Mouse (Mus musculus): ENCODE results near the gene Plxna2. TPM values are rescaled to one million over a fixed set of nuclear protein-coding genes. Genes with fewer than 3 reads are reported as not detected.
A peak's percentile ranks its signal among the peaks of the same experiment; 100 is the strongest.

Gene Plxna2
- total and polyA plus RNA-seq, 3 experiments = under 0.01 to 0.03 TPM; not detected in 1

DNA sequence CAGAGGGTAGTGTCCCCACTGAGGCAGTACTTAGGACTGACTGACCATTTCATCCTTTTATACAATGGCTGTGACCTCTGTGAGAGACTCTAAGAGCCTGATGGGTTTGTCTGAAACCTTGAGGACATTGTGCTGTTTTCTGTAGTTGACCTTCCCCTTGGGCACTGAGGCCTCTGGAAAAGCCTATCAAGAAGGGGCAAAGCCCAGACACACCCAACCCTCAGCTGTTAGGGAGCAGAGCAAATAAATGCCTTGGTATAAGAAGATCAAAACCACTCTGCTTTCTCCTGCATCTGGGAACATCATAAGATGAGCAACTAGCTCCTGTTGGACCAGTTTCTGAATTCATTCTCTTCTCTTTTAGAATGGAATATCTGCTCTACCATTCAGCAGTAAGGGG, 191.6 kb downstream of the Plxna2 start:
- Histone ChIP-seq H3K9ac (ENCODE audit: control insufficient read depth, low read depth, low read length, poor library complexity, severe bottlenecking) (no peak overlapping the region), H3K79me2 (ENCODE audit: control insufficient read depth, insufficient read depth, low read length, poor library complexity) (no peaks in the 10 kb centered on the region), H3K27ac (ENCODE audit: control insufficient read depth, low read depth, low read length) (no peak overlapping the region), H3K4me3 (ENCODE audit: control insufficient read depth in 1 of 2, insufficient read depth in 1 of 2, low read depth in 2 of 2, low read length in 2 of 2) (no peak overlapping the region), H3K36me3 (ENCODE audit: control insufficient read depth in 1 of 2, insufficient read depth in 2 of 2, low read length in 2 of 2) (peaks cover 0 to 8% of the 10 kb centered on the region in 2 experiments; a peak in 2 of 4 replicates), H3K9me3 (replicated peaks; ENCODE audit: insufficient read depth, low read length) (no peaks in the 10 kb centered on the region), H3K4me1 (ENCODE audit: control insufficient read depth in 1 of 2, insufficient read depth in 2 of 2, low read length in 2 of 2) (peaks cover 7 to 11% of the 10 kb centered on the region in 2 experiments), H3K27me3 (ENCODE audit: control insufficient read depth in 1 of 2, insufficient read depth in 2 of 2, low read length in 2 of 2) (no peaks in the 10 kb centered on the region)
- DNase-seq (ENCODE audit: low read depth, low spot score) = no peak
- TF ChIP-seq CHD1 (IDR thresholded peaks at IDR 0.05; ENCODE audit: low read depth, low read length) (no peak), ZMIZ1 (IDR thresholded peaks at IDR 0.05; ENCODE audit: low read depth, low read length) (no peak), ZKSCAN1 (IDR thresholded peaks at IDR 0.05; ENCODE audit: low read depth, low read length) (no peak), TCF12 (IDR thresholded peaks at IDR 0.05; ENCODE audit: low read depth, low read length) (no peak)

DNA sequence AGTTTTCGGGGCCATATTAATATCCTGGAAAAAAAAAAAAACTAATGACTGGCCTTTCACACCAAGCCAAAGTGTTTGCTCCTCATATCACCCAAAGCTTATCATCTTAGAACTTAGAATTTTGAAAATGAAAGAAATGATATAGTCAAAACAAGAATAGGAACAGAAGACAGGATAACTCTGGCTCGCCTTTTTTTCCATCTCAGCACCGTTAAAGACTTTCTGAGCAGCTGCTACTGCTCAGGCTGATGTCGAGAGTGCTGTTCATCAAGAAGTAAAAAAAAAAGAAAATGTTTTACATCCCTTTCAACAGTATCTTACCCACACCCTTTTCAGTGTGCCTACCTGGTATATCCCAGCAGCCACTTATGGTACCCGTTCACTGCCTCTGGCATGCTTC, 196.2 kb downstream of the Plxna2 start:
- Histone ChIP-seq H3K79me2 (ENCODE audit: control insufficient read depth, insufficient read depth, low read length, poor library complexity) (no peaks in the 10 kb centered on the region), H3K9me3 (replicated peaks; ENCODE audit: insufficient read depth, low read length) (no peaks in the 10 kb centered on the region), H3K27ac (ENCODE audit: control insufficient read depth, low read depth, low read length) (peak overlapping the region; percentile 17; the same call in 1 of the 2 replicates), H3K4me3 (ENCODE audit: control insufficient read depth in 1 of 2, insufficient read depth in 1 of 2, low read depth in 2 of 2, low read length in 2 of 2) (no peak overlapping the region), H3K36me3 (ENCODE audit: control insufficient read depth in 1 of 2, insufficient read depth in 2 of 2, low read length in 2 of 2) (peaks cover 0 to 25% of the 10 kb centered on the region in 2 experiments; a peak in 2 of 4 replicates), H3K4me1 (ENCODE audit: control insufficient read depth in 1 of 2, insufficient read depth in 2 of 2, low read length in 2 of 2) (peaks cover 23 to 27% of the 10 kb centered on the region in 2 experiments), H3K9ac (ENCODE audit: control insufficient read depth, low read depth, low read length, poor library complexity, severe bottlenecking) (no peak overlapping the region), H3K27me3 (ENCODE audit: control insufficient read depth in 1 of 2, insufficient read depth in 2 of 2, low read length in 2 of 2) (no peaks in the 10 kb centered on the region)
- peak; percentile 17 for DNase-seq (ENCODE audit: low read depth, low spot score)
- TF ChIP-seq RAD21 (IDR thresholded peaks at IDR 0.05; ENCODE audit: low read depth, low read length) (no peak), EP300 (IDR thresholded peaks at IDR 0.05; ENCODE audit: low read depth in 1 of 2, low read length in 2 of 2) (0 out of 4 replicates have a peak, but pooled peaks of 1 of the 2 experiments have one; percentile 1)

DNA sequence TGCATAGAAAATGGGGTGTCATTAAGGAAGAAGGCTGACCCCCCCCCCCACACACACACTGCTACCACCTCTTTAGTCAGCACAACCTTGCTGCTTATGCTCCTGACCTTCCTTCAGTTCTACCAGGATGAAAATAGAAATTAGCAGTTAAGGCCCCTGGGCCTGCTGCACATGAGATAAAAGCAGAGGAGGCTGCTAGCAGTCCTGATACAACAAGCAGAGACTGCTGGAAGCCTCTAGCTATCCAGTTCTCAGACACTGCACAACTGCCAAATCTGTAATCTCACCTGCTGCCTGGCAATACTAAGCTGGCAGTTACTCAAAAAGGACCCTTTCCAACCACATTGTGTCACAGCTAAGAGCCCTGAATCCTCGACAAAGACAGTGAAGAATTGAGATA, 197.5 kb downstream of the Plxna2 start:
- DNase-seq (ENCODE audit: low read depth, low spot score) = peak; percentile 95
- Histone ChIP-seq H3K27ac (ENCODE audit: control insufficient read depth, low read depth, low read length) (peak overlapping the region; percentile 71), H3K4me3 (ENCODE audit: control insufficient read depth in 1 of 2, insufficient read depth in 1 of 2, low read depth in 2 of 2, low read length in 2 of 2) (peak overlapping the region in 1 of 2 experiments; percentile 21; a peak in 2 of 4 replicates), H3K9ac (ENCODE audit: control insufficient read depth, low read depth, low read length, poor library complexity, severe bottlenecking) (no peak overlapping the region; the same call in 1 of the 2 replicates), H3K4me1 (ENCODE audit: control insufficient read depth in 1 of 2, insufficient read depth in 2 of 2, low read length in 2 of 2) (peaks cover 23 to 27% of the 10 kb centered on the region in 2 experiments), H3K79me2 (ENCODE audit: control insufficient read depth, insufficient read depth, low read length, poor library complexity) (no peaks in the 10 kb centered on the region), H3K9me3 (replicated peaks; ENCODE audit: insufficient read depth, low read length) (no peaks in the 10 kb centered on the region), H3K36me3 (ENCODE audit: control insufficient read depth in 1 of 2, insufficient read depth in 2 of 2, low read length in 2 of 2) (peaks cover 0 to 25% of the 10 kb centered on the region in 2 experiments; a peak in 2 of 4 replicates), H3K27me3 (ENCODE audit: control insufficient read depth in 1 of 2, insufficient read depth in 2 of 2, low read length in 2 of 2) (no peaks in the 10 kb centered on the region)
- TF ChIP-seq GABPA (IDR thresholded peaks at IDR 0.05; ENCODE audit: low read depth, low read length) (no peak), TAL1 (IDR thresholded peaks at IDR 0.05; ENCODE audit: low read length) (peak; percentile 93), MYC (IDR thresholded peaks at IDR 0.05; ENCODE audit: low read depth, low read length) (peak; percentile 48; the same call in 1 of the 2 replicates), ELF1 (IDR thresholded peaks at IDR 0.05; ENCODE audit: low read depth, low read length) (peak; percentile 17; the same call in 1 of the 2 replicates), ZKSCAN1 (IDR thresholded peaks at IDR 0.05; ENCODE audit: low read depth, low read length) (no peak), ZC3H11A (IDR thresholded peaks at IDR 0.05; ENCODE audit: low read depth, low read length) (no peak), GATA1 (IDR thresholded peaks at IDR 0.05; ENCODE audit: low read depth, low read length) (peak; percentile 97), NELFE (IDR thresholded peaks at IDR 0.05; ENCODE audit: low read depth, low read length) (no peak), BHLHE40 (IDR thresholded peaks at IDR 0.05; ENCODE audit: borderline replicate concordance, low read depth, low read length) (peak; percentile 83), SIN3A (IDR thresholded peaks at IDR 0.05; ENCODE audit: low read length) (peak; percentile 69), MXI1 (IDR thresholded peaks at IDR 0.05; ENCODE audit: low read depth, low read length) (0 out of 2 replicates have a peak, but pooled peaks have one; percentile 69), ZMIZ1 (IDR thresholded peaks at IDR 0.05; ENCODE audit: low read depth, low read length) (no peak), JUND (IDR thresholded peaks at IDR 0.05; ENCODE audit: low read depth, low read length) (no peak), POLR2AphosphoS5 (IDR thresholded peaks at IDR 0.05; ENCODE audit: borderline replicate concordance, low read depth, low read length) (no peak), KAT2A (conservative IDR thresholded peaks at IDR 0.05; ENCODE audit: low read depth, low read length) (no peak; the same call in 1 of the 2 replicates), RAD21 (IDR thresholded peaks at IDR 0.05; ENCODE audit: low read depth, low read length) (no peak), MEF2A (IDR thresholded peaks at IDR 0.05; ENCODE audit: extremely low read depth, insufficient replicate concordance, low read depth, low read length, poor library complexity, severe bottlenecking) (peak; percentile 98), POLR2A (IDR thresholded peaks at IDR 0.05; ENCODE audit: control insufficient read depth in 1 of 2, insufficient read depth in 1 of 2, low read depth in 1 of 2, low read length in 2 of 2, poor library complexity in 1 of 2) (no peak), MAX (IDR thresholded peaks at IDR 0.05; ENCODE audit: low read length) (no peak; the same call in 1 of the 2 replicates), MAFK (IDR thresholded peaks at IDR 0.05; ENCODE audit: borderline replicate concordance, low read depth, low read length) (peak; percentile 74; the same call in 1 of the 2 replicates), UBTF (IDR thresholded peaks at IDR 0.05; ENCODE audit: borderline replicate concordance, insufficient read depth, low read depth, low read length) (no peak), MAZ (IDR thresholded peaks at IDR 0.05; ENCODE audit: low read depth, low read length) (0 out of 2 replicates have a peak, but pooled peaks have one; percentile 36)

All from MEL (cell line).